Mouse (Mus musculus) left cerebral cortex, adult 11 months (tissue): ENCODE data around the gene Cacna1d.
A peak's percentile ranks its signal among the peaks of the same experiment; 100 is the strongest.

ENCODE experiments used
- DNase-seq: peaks from one replicate; pipeline ENCODE4 v3.0.0; 2022; ENCODE audit warnings: low spot score

Cacna1d gene

DNA sequence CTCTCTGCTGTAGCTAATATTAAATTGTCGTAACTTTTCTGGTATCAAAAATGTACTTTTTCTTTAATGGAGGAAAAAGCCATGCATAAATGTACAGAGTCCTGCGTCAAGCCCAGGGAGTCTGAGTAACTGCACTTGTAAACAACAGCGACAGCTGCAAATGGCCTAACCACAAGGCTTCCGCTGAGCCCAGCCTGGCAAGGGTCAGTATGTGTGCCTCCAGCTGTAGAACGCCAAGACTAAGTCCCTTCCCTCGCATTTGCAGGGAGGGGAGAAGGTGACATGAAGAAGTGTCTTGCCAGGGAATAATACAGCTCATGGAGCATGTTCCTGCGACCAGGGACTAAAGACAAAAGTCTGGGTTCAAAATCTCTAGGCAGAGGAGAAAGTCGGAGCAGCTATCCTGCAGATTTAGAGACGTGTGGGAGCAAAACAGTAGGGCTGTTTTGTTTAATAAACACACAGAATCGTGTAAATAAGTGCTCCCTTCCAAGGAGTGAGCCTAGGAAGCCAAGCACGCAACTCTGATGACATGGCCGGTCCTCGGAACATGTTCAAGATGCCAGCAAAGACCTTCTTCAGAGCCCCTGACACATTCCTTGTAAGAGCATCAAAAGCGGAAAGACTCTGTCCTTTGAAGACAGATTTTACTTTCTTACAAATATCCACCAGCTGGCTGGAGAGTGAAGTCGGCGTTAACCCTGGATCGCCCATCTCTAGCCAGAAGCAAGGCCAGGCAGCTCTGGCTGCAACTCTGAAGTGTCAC lies 160.7 kb downstream of the Cacna1d start:
- no peak for DNase-seq

DNA sequence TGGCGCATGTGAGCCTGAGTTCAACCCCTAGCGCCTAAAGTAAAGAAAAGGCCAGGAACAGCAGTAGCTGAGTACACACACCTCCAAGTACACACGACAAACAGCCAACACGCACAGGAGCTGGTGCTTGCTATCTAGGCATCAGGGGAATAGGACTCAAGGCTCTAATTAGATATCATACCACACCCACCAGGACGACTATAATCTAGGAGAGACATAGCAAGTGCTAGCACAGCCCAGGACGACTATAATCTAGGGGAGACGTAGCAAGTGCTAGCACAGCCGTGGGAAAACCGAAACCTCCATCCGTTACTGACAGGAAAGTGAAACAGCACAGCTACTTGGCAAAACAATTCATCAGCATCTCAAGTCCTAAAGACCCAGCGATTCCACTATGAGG lies 162.1 kb downstream of the Cacna1d start:
- DNase-seq, result no peak

DNA sequence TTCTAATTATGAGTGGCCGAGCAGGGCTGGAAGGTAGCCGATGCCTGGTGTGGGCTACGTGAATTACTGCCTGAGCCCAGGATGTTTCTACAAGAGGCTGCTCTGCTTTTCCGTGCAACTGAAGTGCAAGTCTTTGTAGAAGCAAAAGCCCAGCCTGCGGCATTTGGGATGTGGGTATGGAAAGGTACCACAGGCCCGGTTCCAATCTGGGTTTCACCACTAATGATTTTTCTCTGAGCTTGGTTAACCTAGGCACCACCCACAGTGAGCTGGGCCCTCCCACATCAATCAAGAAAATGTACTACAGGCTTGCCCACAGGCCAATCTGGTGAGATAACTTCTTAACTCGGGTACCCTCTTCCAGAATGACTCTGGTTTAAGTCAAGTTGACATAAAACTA lies 163.8 kb downstream of the Cacna1d start:
- no peak for DNase-seq

GRCm38 (mm10) chr14:30327051-30327450 lies 164.2 kb downstream of the Cacna1d start:
- DNase-seq, result no peak

- no peak for DNase-seq
Observed at GRCm38 (mm10) chr14:30326226-30326625, 165.0 kb downstream of the Cacna1d start.

GRCm38 (mm10) chr14:30324994-30325393 lies 166.3 kb downstream of the Cacna1d start:
- no peak for DNase-seq

DNA sequence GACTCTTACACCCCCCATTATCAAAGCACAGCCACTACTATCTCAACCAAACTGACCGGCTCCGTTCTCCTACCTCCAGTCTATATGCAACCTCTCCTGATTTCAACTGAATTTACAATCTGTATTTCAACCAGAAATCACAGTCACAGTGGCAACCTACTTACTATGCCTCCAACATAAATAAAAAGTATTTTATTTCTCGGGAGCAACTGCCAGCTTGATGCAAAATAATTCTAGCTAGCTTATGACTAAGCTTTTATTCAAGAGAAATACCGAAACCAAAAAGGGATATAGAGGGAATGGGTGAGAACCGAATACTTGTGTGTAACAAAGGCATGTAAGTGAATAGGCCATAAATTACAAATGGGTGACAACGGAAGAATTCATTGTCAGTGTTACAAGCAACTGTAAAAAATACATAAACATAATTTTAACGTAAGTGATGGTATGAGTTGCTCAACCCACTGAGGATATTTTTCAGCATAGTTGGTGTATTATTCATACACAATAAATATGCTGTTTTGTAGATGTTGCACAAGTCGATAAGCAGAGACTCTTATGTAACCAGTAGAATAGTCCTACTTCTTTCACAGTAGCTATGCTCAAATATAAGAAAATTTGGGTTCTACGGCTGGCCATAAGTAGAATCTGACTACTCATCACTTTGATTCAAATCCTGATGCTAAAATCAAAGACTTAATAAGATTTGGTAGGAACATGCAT lies 172.4 kb downstream of the Cacna1d start:
- no peak for DNase-seq

GRCm38 (mm10) chr14:30318293-30318692 lies 173.0 kb downstream of the Cacna1d start:
- peak; percentile 57 for DNase-seq

- no peak for DNase-seq
Observed at GRCm38 (mm10) chr14:30317616-30318015, 173.6 kb downstream of the Cacna1d start.

GRCm38 (mm10) chr14:30311206-30311889 lies 179.9 kb downstream of the Cacna1d start:
- no peak for DNase-seq

- no peak for DNase-seq
Observed at GRCm38 (mm10) chr14:30310236-30310635, 181.0 kb downstream of the Cacna1d start.

DNA sequence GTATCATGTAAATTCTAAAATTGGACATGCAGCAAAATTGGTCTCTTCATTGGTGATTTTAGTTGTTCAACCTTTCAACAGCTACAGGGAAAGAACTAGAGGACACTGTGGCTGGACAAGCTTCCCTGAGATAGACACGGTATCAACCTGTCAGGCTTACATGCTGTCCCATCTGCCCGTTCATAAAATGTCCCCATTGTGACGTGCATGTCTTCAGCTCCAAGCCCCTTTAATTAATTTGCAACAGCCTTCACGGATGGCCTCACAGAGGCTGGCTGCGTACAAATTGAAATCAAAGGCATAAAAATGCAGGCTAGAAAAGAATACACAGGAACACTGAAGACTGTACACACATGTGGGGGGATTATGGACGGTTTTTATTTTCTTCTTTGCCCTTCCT lies 185.0 kb downstream of the Cacna1d start:
- DNase-seq, result no peak

DNA sequence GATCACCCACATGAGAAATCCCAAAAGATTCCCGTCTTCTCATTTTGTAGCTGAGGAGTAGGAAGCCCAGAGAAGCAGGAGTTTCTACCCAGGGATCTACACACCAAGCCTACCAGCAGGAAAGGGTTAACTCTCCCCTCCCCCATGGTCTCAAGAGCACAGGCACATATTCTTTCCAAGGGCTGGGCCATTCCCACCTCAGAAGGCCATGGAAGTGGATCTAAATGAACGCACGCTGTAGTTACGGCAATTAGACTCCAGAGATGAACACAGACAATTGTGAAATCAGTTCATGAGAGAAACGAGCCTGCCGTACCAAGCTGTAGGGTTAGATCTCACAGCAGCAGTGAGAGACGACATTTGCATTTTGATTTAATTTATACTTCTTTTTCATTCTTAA lies 191.3 kb downstream of the Cacna1d start:
- DNase-seq, result no peak

- no peak for DNase-seq
Observed at GRCm38 (mm10) chr14:30297492-30297891, 193.8 kb downstream of the Cacna1d start.

GRCm38 (mm10) chr14:30292135-30292463 lies 199.2 kb downstream of the Cacna1d start:
- DNase-seq, result no peak

- no peak for DNase-seq
Observed at GRCm38 (mm10) chr14:30291389-30292134, 199.7 kb downstream of the Cacna1d start.

GRCm38 (mm10) chr14:30284446-30284845 lies 206.8 kb downstream of the Cacna1d start:
- no peak for DNase-seq

GRCm38 (mm10) chr14:30284022-30284421 lies 207.2 kb downstream of the Cacna1d start:
- no peak for DNase-seq

DNA sequence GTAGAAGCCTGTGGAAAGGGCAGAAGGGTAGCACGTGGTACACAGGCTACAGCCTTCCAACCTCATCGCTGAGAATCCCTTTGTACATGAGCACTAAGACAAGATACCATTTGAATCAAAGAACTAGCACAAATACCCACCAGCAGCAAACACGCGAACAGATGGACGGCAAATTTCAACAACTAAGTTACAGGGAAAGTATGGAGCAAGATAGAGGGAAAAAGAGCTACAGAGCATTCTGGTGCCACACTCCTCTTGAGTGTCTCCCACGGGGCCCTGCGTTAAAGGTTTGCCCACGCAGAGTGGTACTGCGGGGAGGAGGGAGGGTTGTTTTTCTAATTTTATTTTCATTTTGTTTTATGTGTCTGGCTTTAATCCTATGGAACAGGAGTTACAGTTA lies 215.7 kb downstream of the Cacna1d start:
- no peak for DNase-seq

- no peak for DNase-seq
Observed at GRCm38 (mm10) chr14:30272976-30273375, 218.3 kb downstream of the Cacna1d start.

GRCm38 (mm10) chr14:30272523-30272922 lies 218.7 kb downstream of the Cacna1d start:
- DNase-seq, result no peak

GRCm38 (mm10) chr14:30271856-30272255 lies 219.4 kb downstream of the Cacna1d start:
- DNase-seq, result no peak
